Mouse (Mus musculus): ENCODE results near the gene Top2b. TPM values are rescaled to one million over a fixed set of nuclear protein-coding genes. Genes with fewer than 3 reads are reported as not detected.

Top2b gene
- polyA plus RNA-seq, 1 experiment from 2014 or later = 23.4 TPM

- Histone ChIP-seq H3K4me1 (ENCODE audit: control insufficient read depth, insufficient read depth, low read length) (peaks cover 9% of the 10 kb centered on the region), H3K4me2 (ENCODE audit: low read depth, low read length) (no peak overlapping the region), H3K4me3 (ENCODE audit: low read length) (no peak overlapping the region), H3K27me3 (ENCODE audit: control insufficient read depth, insufficient read depth, low read length) (no peaks in the 10 kb centered on the region), H3K9me3 (replicated peaks; ENCODE audit: control insufficient read depth, low read length) (no peaks in the 10 kb centered on the region), H3K9ac (ENCODE audit: low read length) (no peak overlapping the region), H3K36me3 (ENCODE audit: control insufficient read depth, insufficient read depth) (peaks cover 14% of the 10 kb centered on the region), H3K27ac (ENCODE audit: low read length) (peak overlapping the region; percentile 33)
- 64% methylated on average over 3 of the region's 3 CpGs for WGBS
- ATAC-seq (replicated peaks; ENCODE audit: extremely low read depth, insufficient read depth, low FRiP score) = no peak
Measured at GRCm38 (mm10) chr14:16434396-16435171, 69.6 kb downstream of the Top2b start.

GRCm38 (mm10) chr14:16437386-16437785, 72.4 kb downstream of the Top2b start:
- Histone ChIP-seq H3K9me3 (replicated peaks; ENCODE audit: control insufficient read depth, low read length) (no peaks in the 10 kb centered on the region), H3K4me2 (ENCODE audit: low read depth, low read length) (no peak overlapping the region), H3K9ac (ENCODE audit: low read length) (no peak overlapping the region), H3K36me3 (ENCODE audit: control insufficient read depth, insufficient read depth) (0 out of 2 replicates have a peak, but pooled peaks cover 7% of the 10 kb centered on the region), H3K27me3 (ENCODE audit: control insufficient read depth, insufficient read depth, low read length) (no peaks in the 10 kb centered on the region), H3K4me3 (ENCODE audit: low read length) (no peak overlapping the region), H3K27ac (ENCODE audit: low read length) (no peak overlapping the region), H3K4me1 (ENCODE audit: control insufficient read depth, insufficient read depth, low read length) (peaks cover 9% of the 10 kb centered on the region)
- WGBS = 89% methylated on average over 4 of the region's 4 CpGs
- ATAC-seq (replicated peaks; ENCODE audit: extremely low read depth, insufficient read depth, low FRiP score) = no peak

GRCm38 (mm10) chr14:16439385-16440126, 74.6 kb downstream of the Top2b start:
- WGBS = 73% methylated on average over 6 of the region's 6 CpGs
- no peaks in the 10 kb centered on the region for H3K27me3 ChIP-seq (ENCODE audit: control insufficient read depth, insufficient read depth, low read length)
- no peak overlapping the region for H3K4me2 ChIP-seq (ENCODE audit: low read depth, low read length)
- H3K27ac ChIP-seq (ENCODE audit: low read length) = no peak overlapping the region
- no peak overlapping the region for H3K4me3 ChIP-seq (ENCODE audit: low read length)
- H3K9ac ChIP-seq (ENCODE audit: low read length) = no peak overlapping the region
- H3K36me3 ChIP-seq (ENCODE audit: control insufficient read depth, insufficient read depth) = peaks cover 10% of the 10 kb centered on the region
- ATAC-seq (replicated peaks; ENCODE audit: extremely low read depth, insufficient read depth, low FRiP score) = no peak
- H3K9me3 ChIP-seq (replicated peaks; ENCODE audit: control insufficient read depth, low read length) = no peaks in the 10 kb centered on the region
- H3K4me1 ChIP-seq (ENCODE audit: control insufficient read depth, insufficient read depth, low read length) = no peaks in the 10 kb centered on the region

- Histone ChIP-seq H3K27ac (ENCODE audit: low read length) (no peak overlapping the region), H3K9me3 (replicated peaks; ENCODE audit: control insufficient read depth, low read length) (no peaks in the 10 kb centered on the region), H3K4me2 (ENCODE audit: low read depth, low read length) (no peak overlapping the region), H3K27me3 (ENCODE audit: control insufficient read depth, insufficient read depth, low read length) (no peaks in the 10 kb centered on the region), H3K9ac (ENCODE audit: low read length) (no peak overlapping the region), H3K36me3 (ENCODE audit: control insufficient read depth, insufficient read depth) (peaks cover 8% of the 10 kb centered on the region), H3K4me3 (ENCODE audit: low read length) (no peak overlapping the region), H3K4me1 (ENCODE audit: control insufficient read depth, insufficient read depth, low read length) (peaks cover 6% of the 10 kb centered on the region)
- ATAC-seq (replicated peaks; ENCODE audit: extremely low read depth, insufficient read depth, low FRiP score) = no peak
- 71% methylated on average over 4 of the region's 4 CpGs for WGBS
Measured at GRCm38 (mm10) chr14:16444859-16445258, 79.9 kb downstream of the Top2b start.

- H3K9ac ChIP-seq (ENCODE audit: low read length) = no peak overlapping the region
- ATAC-seq (replicated peaks; ENCODE audit: extremely low read depth, insufficient read depth, low FRiP score) = peak; percentile 55; the same call in 1 of the 2 replicates
- 36% methylated on average over 3 of the region's 3 CpGs for WGBS
- H3K4me1 ChIP-seq (ENCODE audit: control insufficient read depth, insufficient read depth, low read length) = peaks cover 8% of the 10 kb centered on the region
- peaks cover 5% of the 10 kb centered on the region for H3K36me3 ChIP-seq (ENCODE audit: control insufficient read depth, insufficient read depth)
- H3K27me3 ChIP-seq (ENCODE audit: control insufficient read depth, insufficient read depth, low read length) = no peaks in the 10 kb centered on the region
- no peak overlapping the region for H3K4me3 ChIP-seq (ENCODE audit: low read length)
- H3K27ac ChIP-seq (ENCODE audit: low read length) = no peak overlapping the region
- no peaks in the 10 kb centered on the region for H3K9me3 ChIP-seq (replicated peaks; ENCODE audit: control insufficient read depth, low read length)
- no peak overlapping the region for H3K4me2 ChIP-seq (ENCODE audit: low read depth, low read length)
Measured at GRCm38 (mm10) chr14:16447587-16447986, 82.6 kb downstream of the Top2b start.

- Histone ChIP-seq H3K4me2 (ENCODE audit: low read depth, low read length) (no peak overlapping the region), H3K27me3 (ENCODE audit: control insufficient read depth, insufficient read depth, low read length) (no peaks in the 10 kb centered on the region), H3K27ac (ENCODE audit: low read length) (no peak overlapping the region; the same call in 1 of the 2 replicates), H3K4me3 (ENCODE audit: low read length) (no peak overlapping the region), H3K9me3 (replicated peaks; ENCODE audit: control insufficient read depth, low read length) (no peaks in the 10 kb centered on the region), H3K36me3 (ENCODE audit: control insufficient read depth, insufficient read depth) (peaks cover 2% of the 10 kb centered on the region; the same call in 1 of the 2 replicates), H3K9ac (ENCODE audit: low read length) (no peak overlapping the region), H3K4me1 (ENCODE audit: control insufficient read depth, insufficient read depth, low read length) (peaks cover 8% of the 10 kb centered on the region)
- 52% methylated on average over 4 of the region's 4 CpGs for WGBS
- ATAC-seq (replicated peaks; ENCODE audit: extremely low read depth, insufficient read depth, low FRiP score) = peak; percentile 67
Measured at GRCm38 (mm10) chr14:16448269-16448987, 83.4 kb downstream of the Top2b start.

GRCm38 (mm10) chr14:16478606-16479323, 113.8 kb downstream of the Top2b start:
- Histone ChIP-seq H3K27ac (ENCODE audit: low read length) (no peak overlapping the region), H3K9me3 (replicated peaks; ENCODE audit: control insufficient read depth, low read length) (no peaks in the 10 kb centered on the region), H3K4me1 (ENCODE audit: control insufficient read depth, insufficient read depth, low read length) (peaks cover 22% of the 10 kb centered on the region), H3K4me2 (ENCODE audit: low read depth, low read length) (no peak overlapping the region), H3K4me3 (ENCODE audit: low read length) (no peak overlapping the region), H3K36me3 (ENCODE audit: control insufficient read depth, insufficient read depth) (no peaks in the 10 kb centered on the region), H3K9ac (ENCODE audit: low read length) (no peak overlapping the region), H3K27me3 (ENCODE audit: control insufficient read depth, insufficient read depth, low read length) (no peaks in the 10 kb centered on the region)
- WGBS = 83% methylated on average over 1 of the region's 1 CpGs
- ATAC-seq (replicated peaks; ENCODE audit: extremely low read depth, insufficient read depth, low FRiP score) = no peak

- Histone ChIP-seq H3K27ac (ENCODE audit: low read length) (no peak overlapping the region; the same call in 1 of the 2 replicates), H3K4me3 (ENCODE audit: low read length) (no peak overlapping the region), H3K9ac (ENCODE audit: low read length) (no peak overlapping the region), H3K36me3 (ENCODE audit: control insufficient read depth, insufficient read depth) (no peaks in the 10 kb centered on the region), H3K9me3 (replicated peaks; ENCODE audit: control insufficient read depth, low read length) (no peaks in the 10 kb centered on the region), H3K4me2 (ENCODE audit: low read depth, low read length) (no peak overlapping the region), H3K27me3 (ENCODE audit: control insufficient read depth, insufficient read depth, low read length) (no peaks in the 10 kb centered on the region), H3K4me1 (ENCODE audit: control insufficient read depth, insufficient read depth, low read length) (peaks cover 30% of the 10 kb centered on the region)
- ATAC-seq (replicated peaks; ENCODE audit: extremely low read depth, insufficient read depth, low FRiP score) = no peak
- 65% methylated on average over 2 of the region's 2 CpGs for WGBS
Measured at GRCm38 (mm10) chr14:16479521-16479920, 114.5 kb downstream of the Top2b start.

Data from heart, embryonic 16.5 days (tissue).